Mouse (Mus musculus) forebrain, embryonic 14.5 days (tissue): Measurements from ENCODE around the gene Tubg2. TPM values are rescaled to one million over a fixed set of nuclear protein-coding genes. Genes with fewer than 3 reads are reported as not detected.

Experiments
- ATAC-seq: fragments of 200-750 bp; cut with Nextera tagmentation; 2 replicates; pipeline ENCODE4 v1.8.0; 2017; ENCODE audit warnings: mild to moderate bottlenecking, moderate library complexity
- DNase-seq: peaks from one replicate; pipeline ENCODE4 v3.0.0-alpha.2; 2015; ENCODE audit warnings: low spot score
- H3K27ac ChIP-seq: fragments of 300-500 bp; sonication (generic); 2 replicates; pipeline ENCODE4 v1.5.1; 2014; ENCODE audit warnings: low read depth, mild to moderate bottlenecking, control low read depth, low read length, moderate library complexity
- H3K27me3 ChIP-seq: fragments of 300-500 bp; sonication (generic); replicated peaks from 2 replicates; pipeline ENCODE4 v1.6.1; 2014; ENCODE audit warnings: low read length, control low read depth, mixed read lengths; ENCODE audit not compliant: control insufficient read depth, insufficient read depth
- H3K36me3 ChIP-seq: fragments of 300-500 bp; sonication (generic); 2 replicates; pipeline ENCODE4 v1.6.1; 2014; ENCODE audit warnings: low read length, control low read depth; ENCODE audit not compliant: control insufficient read depth, insufficient read depth
- H3K4me1 ChIP-seq: fragments of 300-500 bp; sonication (generic); 2 replicates; pipeline ENCODE4 v1.6.1; 2014; ENCODE audit warnings: antibody characterized with exemption, low read length, control low read depth; ENCODE audit not compliant: control insufficient read depth, insufficient read depth
- H3K4me2 ChIP-seq: fragments of 300-500 bp; sonication (generic); 2 replicates; pipeline ENCODE4 v1.6.1; 2014; ENCODE audit warnings: mild to moderate bottlenecking, control low read depth, low read length
- H3K4me3 ChIP-seq: fragments of 300-500 bp; sonication (generic); 2 replicates; pipeline ENCODE4 v1.5.1; 2014; ENCODE audit warnings: low read depth, low read length, control low read depth
- H3K9ac ChIP-seq: fragments of 300-500 bp; sonication (generic); 2 replicates; pipeline ENCODE4 v1.6.1; 2014; ENCODE audit warnings: mild to moderate bottlenecking, low read length, control low read depth, moderate library complexity
- H3K9me3 ChIP-seq: fragments of 300-500 bp; sonication (generic); replicated peaks from 2 replicates; pipeline ENCODE4 v1.6.1; 2016; ENCODE audit warnings: low read length, control low read depth, mixed read lengths; ENCODE audit not compliant: control insufficient read depth
- WGBS: fragments of 180-500 bp; shearing (Covaris S2); extraction: QIAGEN DNeasy Blood & Tissue Kit; methylation state at CpG from one replicate; pipeline ENCODE4 v1.1.7; 2014; 5-methylcytosine and 5-hydroxymethylcytosine counted together
- polyA plus RNA-seq: library from polyadenylated mRNA; unstranded; fragments of >200 nt; fragmentation: Nextera tagmentation; extraction: Ambion mirVana; gene quantifications from 2 replicates; pipeline ENCODE4 v1.2.1, GENCODE M21; 2014

Tubg2 gene
- polyA plus RNA-seq, 1 experiment from 2014 or later = 27.4 TPM

DNA sequence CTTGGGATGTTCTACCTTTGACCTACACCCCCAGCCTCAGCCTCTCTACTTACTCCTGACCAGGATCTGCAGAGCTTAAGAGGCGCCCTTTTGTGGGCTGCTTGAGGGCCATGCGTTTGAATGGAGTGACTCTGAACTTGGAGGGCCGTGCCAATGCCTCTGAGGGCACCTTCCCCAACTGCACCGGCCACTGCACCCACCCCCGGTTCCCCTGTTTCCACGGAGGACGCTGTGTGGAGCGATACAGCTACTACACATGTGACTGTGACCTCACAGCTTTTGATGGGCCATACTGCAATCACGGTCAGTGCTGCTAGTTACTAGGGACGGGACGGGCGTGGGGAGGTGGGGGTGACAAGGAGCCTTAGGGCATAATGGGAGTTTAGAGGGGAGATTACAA lies 29.3 kb downstream of the Tubg2 start:
- Histone ChIP-seq H3K4me3 (no peak overlapping the region), H3K9me3 (no peaks in the 10 kb centered on the region), H3K36me3 (no peaks in the 10 kb centered on the region), H3K4me1 (peaks cover 3% of the 10 kb centered on the region), H3K4me2 (no peak overlapping the region), H3K27me3 (no peaks in the 10 kb centered on the region), H3K9ac (no peak overlapping the region), H3K27ac (no peak overlapping the region)
- 89% methylated on average over 12 of the region's 12 CpGs for WGBS
- ATAC-seq (no peak), DNase-seq (no peak)

DNA sequence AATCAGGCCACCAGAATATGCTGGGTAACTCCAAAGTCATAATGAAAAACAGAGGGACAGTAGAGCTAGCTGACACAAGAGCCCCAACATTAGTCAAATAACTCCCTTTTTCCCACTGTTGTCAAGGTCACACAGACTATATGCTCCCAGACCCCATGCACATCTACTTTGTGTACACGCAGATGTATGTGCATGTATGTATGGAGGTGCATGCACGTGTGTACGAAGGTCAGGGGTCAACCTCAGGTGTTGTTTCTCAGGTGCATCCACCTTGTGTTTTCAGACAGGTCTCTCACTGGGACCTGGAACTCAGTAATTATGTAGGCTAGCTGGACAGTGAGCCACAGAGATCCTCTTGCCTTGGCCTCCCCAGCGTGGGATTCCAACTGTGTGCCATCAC lies 29.7 kb downstream of the Tubg2 start:
- Histone ChIP-seq H3K9me3 (no peaks in the 10 kb centered on the region), H3K4me3 (no peak overlapping the region), H3K27ac (no peak overlapping the region), H3K4me1 (peaks cover 3% of the 10 kb centered on the region), H3K27me3 (no peaks in the 10 kb centered on the region), H3K4me2 (no peak overlapping the region), H3K9ac (no peak overlapping the region), H3K36me3 (no peaks in the 10 kb centered on the region)
- DNase-seq (no peak), ATAC-seq (no peak)
- WGBS = 85% methylated on average over 4 of the region's 4 CpGs

- H3K4me2 ChIP-seq = no peak overlapping the region
- H3K4me3 ChIP-seq = no peak overlapping the region
- no peak overlapping the region for H3K27ac ChIP-seq
- 86% methylated on average over 27 of the region's 27 CpGs for WGBS
- DNase-seq (no peak), ATAC-seq (no peak)
- H3K27me3 ChIP-seq = no peaks in the 10 kb centered on the region
- no peaks in the 10 kb centered on the region for H3K36me3 ChIP-seq
- H3K9me3 ChIP-seq = no peaks in the 10 kb centered on the region
- H3K4me1 ChIP-seq = peaks cover 3% of the 10 kb centered on the region
- no peak overlapping the region for H3K9ac ChIP-seq
Measured at GRCm38 (mm10) chr11:101186526-101187247, 31.0 kb downstream of the Tubg2 start.

DNA sequence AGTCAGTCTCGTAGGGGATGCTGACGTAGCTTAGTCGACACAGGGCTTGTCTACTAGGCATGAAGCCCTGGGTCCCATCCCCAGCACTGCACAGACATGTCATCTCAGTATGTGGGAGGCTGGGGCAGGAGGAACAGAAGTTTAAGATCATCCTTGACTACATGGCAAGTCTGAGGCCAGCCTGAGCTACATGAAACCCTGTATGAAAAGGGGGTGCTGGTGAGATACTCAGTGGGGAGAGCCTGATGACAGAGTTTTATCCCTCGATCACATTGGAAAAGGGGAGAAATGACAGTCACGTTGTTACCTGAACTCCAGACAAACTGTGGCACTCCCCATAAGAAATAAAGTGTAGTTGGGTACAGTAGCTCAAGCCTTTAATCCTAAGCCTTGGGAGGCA lies 31.8 kb downstream of the Tubg2 start:
- no peaks in the 10 kb centered on the region for H3K36me3 ChIP-seq
- H3K27me3 ChIP-seq = no peaks in the 10 kb centered on the region
- WGBS = 93% methylated on average over 5 of the region's 5 CpGs
- no peak overlapping the region for H3K4me3 ChIP-seq
- ATAC-seq (no peak), DNase-seq (no peak)
- H3K9ac ChIP-seq = no peak overlapping the region
- H3K4me2 ChIP-seq = no peak overlapping the region
- no peaks in the 10 kb centered on the region for H3K9me3 ChIP-seq
- H3K27ac ChIP-seq = no peak overlapping the region
- H3K4me1 ChIP-seq = peaks cover 3% of the 10 kb centered on the region

GRCm38 (mm10) chr11:101188166-101188805 lies 32.6 kb downstream of the Tubg2 start:
- 84% methylated on average over 11 of the region's 11 CpGs for WGBS
- Histone ChIP-seq H3K4me2 (no peak overlapping the region), H3K9ac (no peak overlapping the region), H3K9me3 (no peaks in the 10 kb centered on the region), H3K4me3 (no peak overlapping the region), H3K27ac (no peak overlapping the region), H3K4me1 (peaks cover 3% of the 10 kb centered on the region), H3K27me3 (no peaks in the 10 kb centered on the region), H3K36me3 (no peaks in the 10 kb centered on the region)
- no peak for DNase-seq
- no peak for ATAC-seq

- Histone ChIP-seq H3K9ac (no peak overlapping the region; the same call in 1 of the 2 replicates), H3K27me3 (no peaks in the 10 kb centered on the region), H3K27ac (peak overlapping the region; percentile 71), H3K9me3 (no peaks in the 10 kb centered on the region), H3K4me2 (no peak overlapping the region), H3K36me3 (peaks cover 4% of the 10 kb centered on the region; the same call in 1 of the 2 replicates), H3K4me1 (peaks cover 3% of the 10 kb centered on the region), H3K4me3 (no peak overlapping the region)
- DNase-seq (peak; percentile 81), ATAC-seq (peak; percentile 72)
- WGBS = 20% methylated on average over 6 of the region's 6 CpGs
Measured at GRCm38 (mm10) chr11:101189495-101190180, 33.9 kb downstream of the Tubg2 start.

DNA sequence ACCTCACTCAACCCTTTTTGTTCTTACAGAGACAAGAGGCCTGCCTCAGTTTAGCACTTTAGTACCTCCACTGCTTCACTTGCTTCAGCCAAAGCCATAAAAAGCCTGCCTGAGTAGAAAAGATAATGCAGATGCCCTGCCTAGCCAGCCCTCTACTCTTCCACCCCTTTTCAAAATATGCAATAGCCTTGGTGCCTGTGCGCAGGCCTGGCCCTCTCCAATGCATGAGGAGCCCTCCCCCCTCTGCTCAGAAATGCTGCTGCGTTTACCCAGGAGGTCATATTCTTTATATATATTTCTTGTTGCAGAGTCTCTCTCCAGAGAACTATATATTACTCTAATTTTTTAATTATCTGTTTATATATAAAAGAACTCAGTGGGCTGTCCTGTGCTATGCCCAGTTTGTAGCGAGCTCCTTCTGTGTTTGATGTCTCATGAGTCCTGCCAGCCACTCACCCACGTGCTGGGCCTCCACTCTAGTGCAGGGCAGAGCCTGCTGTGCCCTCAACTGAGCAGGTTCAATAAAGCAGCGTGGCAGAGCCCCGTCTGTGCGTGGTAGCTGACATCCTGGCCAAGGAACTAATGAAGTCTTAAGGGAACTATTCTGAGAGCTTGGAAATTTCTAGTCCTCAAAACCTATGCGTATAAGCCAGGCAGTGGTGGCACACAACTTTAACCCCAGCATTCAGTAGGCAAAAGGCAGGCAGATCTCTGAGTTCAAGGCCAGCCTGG lies 34.6 kb downstream of the Tubg2 start:
- 54% methylated on average over 8 of the region's 8 CpGs for WGBS
- ATAC-seq = peak; percentile 46; the same call in 1 of the 2 replicates
- no peaks in the 10 kb centered on the region for H3K9me3 ChIP-seq
- peaks cover 3% of the 10 kb centered on the region for H3K4me1 ChIP-seq
- no peak overlapping the region for H3K4me2 ChIP-seq
- peak overlapping the region; percentile 21; the same call in 1 of the 2 replicates for H3K9ac ChIP-seq
- H3K27me3 ChIP-seq = no peaks in the 10 kb centered on the region
- no peak for DNase-seq
- no peak overlapping the region for H3K4me3 ChIP-seq
- H3K36me3 ChIP-seq = peaks cover 9% of the 10 kb centered on the region
- peak overlapping the region; percentile 71 for H3K27ac ChIP-seq

DNA sequence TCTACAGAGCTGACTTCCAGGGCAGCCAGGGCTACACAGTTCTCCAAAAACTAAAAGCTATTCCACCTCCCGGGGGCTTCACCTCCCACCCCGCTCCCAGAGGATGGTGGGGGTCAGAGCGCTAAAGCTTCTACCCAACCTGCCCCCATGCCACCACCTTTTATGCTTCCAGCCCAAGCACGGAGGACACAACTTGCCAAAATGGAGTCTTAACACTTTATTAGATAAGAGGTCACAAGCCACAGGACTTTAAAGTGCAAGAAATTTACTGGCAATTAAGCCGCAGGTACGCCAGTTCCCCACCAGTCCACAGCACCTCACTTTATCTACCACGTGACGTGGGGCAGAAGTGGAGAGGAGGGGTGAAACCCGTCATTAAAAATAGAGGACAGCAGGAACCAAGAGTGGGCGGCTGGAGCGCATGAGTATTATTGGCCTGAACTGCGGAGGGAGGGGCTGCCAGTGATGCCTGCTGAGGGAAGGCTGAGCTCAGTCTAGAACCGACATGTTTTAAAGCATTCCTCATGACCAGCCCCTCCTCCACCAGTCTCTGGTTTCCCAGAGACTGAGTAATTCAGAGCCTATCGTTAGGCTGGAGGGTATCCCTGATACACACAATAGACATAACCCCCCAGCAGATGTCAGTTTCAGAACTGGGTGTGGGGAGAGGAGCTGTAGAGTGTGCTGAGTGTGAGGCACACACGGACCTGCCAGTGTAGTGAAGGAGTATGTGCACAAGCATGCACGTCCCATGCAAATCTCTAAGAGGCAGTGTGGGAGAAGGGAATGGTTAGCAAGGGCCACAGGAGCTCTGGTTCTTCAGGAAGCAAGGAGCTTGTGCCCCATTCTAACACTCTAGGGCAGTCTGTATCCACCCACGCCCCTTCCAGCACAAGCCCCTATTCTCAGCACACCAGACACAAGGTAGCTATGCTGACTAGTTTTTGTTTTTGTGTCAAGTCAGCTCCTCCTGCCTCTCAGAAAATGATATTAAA lies 35.5 kb downstream of the Tubg2 start:
- no peak for DNase-seq
- Histone ChIP-seq H3K9me3 (no peaks in the 10 kb centered on the region), H3K27ac (no peak overlapping the region), H3K9ac (no peak overlapping the region), H3K4me2 (no peak overlapping the region), H3K4me1 (peaks cover 3% of the 10 kb centered on the region), H3K4me3 (no peak overlapping the region), H3K36me3 (peaks cover 9% of the 10 kb centered on the region), H3K27me3 (no peaks in the 10 kb centered on the region)
- WGBS = 56% methylated on average over 17 of the region's 17 CpGs
- ATAC-seq = no peak
